Mouse (Mus musculus): Measurements from ENCODE around the gene Manba. TPM values are rescaled to one million over a fixed set of nuclear protein-coding genes. Genes with fewer than 3 reads are reported as not detected.

Manba gene
- polyA plus RNA-seq, 1 experiment from 2014 or later, result 31.5 TPM

DNA sequence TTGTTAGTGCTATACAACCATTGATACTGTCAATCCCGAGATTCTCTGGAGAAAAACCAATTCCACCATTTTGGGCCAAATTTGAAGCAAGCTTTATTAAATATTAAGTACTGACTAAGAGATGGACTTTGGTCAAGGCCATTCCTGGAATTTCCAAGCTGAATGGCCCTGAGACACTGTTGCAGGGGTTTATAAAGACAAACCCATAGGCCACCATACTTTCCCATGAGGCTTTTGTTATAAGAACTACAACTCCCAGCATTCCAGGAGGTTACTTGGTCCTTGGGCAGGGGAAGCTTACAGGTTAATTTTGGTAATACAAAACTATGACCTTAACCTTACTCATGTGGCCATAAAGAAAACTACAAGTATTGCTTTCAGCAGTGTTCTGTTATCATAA is 22.8 kb downstream of the Manba start:
- WGBS, result 60% methylated on average over 1 of the region's 1 CpGs
- no peak overlapping the region for H3K4me3 ChIP-seq
- H3K9ac ChIP-seq, result no peak overlapping the region
- peaks cover 11% of the 10 kb centered on the region for H3K4me1 ChIP-seq
- no peaks in the 10 kb centered on the region for H3K27me3 ChIP-seq (replicated peaks)
- ATAC-seq (ENCODE audit: extremely low read depth, insufficient number of reproducible peaks, low FRiP score, low TSS enrichment), result no peak
- no peak overlapping the region for H3K4me2 ChIP-seq
- H3K27ac ChIP-seq (replicated peaks), result no peak overlapping the region
- H3K36me3 ChIP-seq, result peaks cover 23% of the 10 kb centered on the region; the same call in 1 of the 2 replicates
- no peaks in the 10 kb centered on the region for H3K9me3 ChIP-seq

- H3K4me2 ChIP-seq, result no peak overlapping the region
- H3K27ac ChIP-seq (replicated peaks), result no peak overlapping the region
- H3K4me1 ChIP-seq, result peaks cover 21% of the 10 kb centered on the region
- ATAC-seq (ENCODE audit: extremely low read depth, insufficient number of reproducible peaks, low FRiP score, low TSS enrichment), result no peak
- no peaks in the 10 kb centered on the region for H3K9me3 ChIP-seq
- no peak overlapping the region for H3K4me3 ChIP-seq
- H3K9ac ChIP-seq, result no peak overlapping the region
- 81% methylated on average over 3 of the region's 3 CpGs for WGBS
- H3K27me3 ChIP-seq (replicated peaks), result no peaks in the 10 kb centered on the region
- peaks cover 34% of the 10 kb centered on the region for H3K36me3 ChIP-seq
Observed at GRCm38 (mm10) chr3:135510372-135510771, 25.0 kb downstream of the Manba start.

DNA sequence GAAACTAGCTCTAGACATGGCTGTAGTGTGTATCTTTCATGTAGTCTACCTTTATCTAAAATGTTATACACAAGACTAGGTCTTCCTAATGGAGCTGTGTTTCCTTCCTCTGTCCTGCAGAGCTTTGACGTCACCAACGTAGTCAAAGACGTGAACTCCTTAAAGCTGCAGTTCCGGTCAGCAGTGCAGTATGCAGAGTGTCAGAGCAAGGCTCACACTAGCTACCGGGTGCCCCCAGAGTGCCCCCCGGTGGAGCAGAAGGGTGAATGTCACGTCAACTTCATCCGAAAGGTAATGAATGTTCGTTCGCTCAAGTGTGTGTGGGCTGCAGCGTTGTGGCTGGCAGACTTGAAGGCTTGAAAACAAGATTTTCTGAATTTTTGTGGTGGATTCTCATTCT is 26.3 kb downstream of the Manba start:
- H3K9ac ChIP-seq, result 0 out of 2 replicates have a peak overlapping the region, but pooled peaks have one; percentile 5
- WGBS, result 34% methylated on average over 11 of the region's 11 CpGs
- peak overlapping the region; percentile 39; the same call in 1 of the 2 replicates for H3K27ac ChIP-seq (replicated peaks)
- no peaks in the 10 kb centered on the region for H3K27me3 ChIP-seq (replicated peaks)
- H3K4me2 ChIP-seq, result no peak overlapping the region
- peaks cover 29% of the 10 kb centered on the region for H3K36me3 ChIP-seq
- no peak overlapping the region for H3K4me3 ChIP-seq
- peaks cover 34% of the 10 kb centered on the region for H3K4me1 ChIP-seq
- no peak for ATAC-seq (ENCODE audit: extremely low read depth, insufficient number of reproducible peaks, low FRiP score, low TSS enrichment)
- no peaks in the 10 kb centered on the region for H3K9me3 ChIP-seq

DNA sequence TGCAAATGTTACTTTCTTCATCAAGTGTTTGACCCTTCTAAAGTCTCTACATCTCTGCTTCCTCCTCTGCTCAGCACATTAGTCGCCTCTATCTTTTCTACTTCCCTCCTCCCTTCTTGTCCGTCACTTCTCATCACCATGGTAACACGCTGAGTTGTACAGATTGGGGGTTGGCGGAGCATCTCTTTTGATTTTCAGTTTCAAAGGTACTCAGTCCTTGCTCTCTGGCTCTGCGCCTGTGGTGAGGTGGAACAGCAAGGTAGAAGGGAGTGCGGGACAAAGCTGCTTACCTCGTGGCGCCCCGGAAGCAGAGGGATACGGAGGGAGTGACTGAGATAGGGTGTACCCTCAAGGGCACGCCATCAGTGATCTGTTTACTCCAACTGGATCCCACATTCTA is 27.9 kb downstream of the Manba start:
- Histone ChIP-seq H3K36me3 (peaks cover 29% of the 10 kb centered on the region), H3K27ac (replicated peaks) (peak overlapping the region; percentile 32; the same call in 1 of the 2 replicates), H3K27me3 (replicated peaks) (no peaks in the 10 kb centered on the region), H3K9ac (no peak overlapping the region), H3K4me1 (peaks cover 48% of the 10 kb centered on the region), H3K4me3 (peak overlapping the region; percentile 17; the same call in 1 of the 2 replicates), H3K4me2 (peak overlapping the region; percentile 40), H3K9me3 (no peaks in the 10 kb centered on the region)
- WGBS, result 47% methylated on average over 11 of the region's 11 CpGs
- ATAC-seq (ENCODE audit: extremely low read depth, insufficient number of reproducible peaks, low FRiP score, low TSS enrichment), result no peak

GRCm38 (mm10) chr3:135513800-135514425 is 28.5 kb downstream of the Manba start:
- peak overlapping the region; percentile 32; the same call in 1 of the 2 replicates for H3K27ac ChIP-seq (replicated peaks)
- no peaks in the 10 kb centered on the region for H3K9me3 ChIP-seq
- no peak for ATAC-seq (ENCODE audit: extremely low read depth, insufficient number of reproducible peaks, low FRiP score, low TSS enrichment)
- H3K36me3 ChIP-seq, result peaks cover 29% of the 10 kb centered on the region
- H3K4me1 ChIP-seq, result peaks cover 55% of the 10 kb centered on the region
- H3K4me2 ChIP-seq, result peak overlapping the region; percentile 40
- WGBS, result 68% methylated on average over 14 of the region's 14 CpGs
- no peaks in the 10 kb centered on the region for H3K27me3 ChIP-seq (replicated peaks)
- no peak overlapping the region for H3K9ac ChIP-seq
- H3K4me3 ChIP-seq, result no peak overlapping the region

DNA sequence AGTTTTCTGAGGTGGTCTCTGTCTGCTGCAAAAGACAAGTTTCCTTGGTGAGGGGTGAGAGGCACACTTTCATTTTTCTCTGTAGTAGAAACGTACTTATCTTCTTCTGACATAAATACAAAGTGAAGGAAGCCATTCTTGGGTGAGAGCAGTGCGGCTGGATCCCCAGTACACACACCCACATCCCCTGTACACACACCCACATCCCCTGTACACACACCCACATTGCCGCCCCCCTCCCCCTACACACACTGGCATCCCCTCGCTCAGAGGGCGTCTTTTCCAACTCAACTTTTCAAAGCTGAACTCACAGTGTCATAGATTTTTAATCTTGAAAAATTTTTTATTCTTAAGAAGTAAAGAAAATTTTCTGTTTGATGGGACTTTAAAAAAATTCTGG is 29.8 kb downstream of the Manba start:
- WGBS, result 54% methylated on average over 5 of the region's 5 CpGs
- peak overlapping the region; percentile 94; the same call in 1 of the 2 replicates for H3K27ac ChIP-seq (replicated peaks)
- H3K4me1 ChIP-seq, result peaks cover 65% of the 10 kb centered on the region
- no peaks in the 10 kb centered on the region for H3K9me3 ChIP-seq
- no peak overlapping the region for H3K4me3 ChIP-seq
- no peak overlapping the region for H3K4me2 ChIP-seq
- no peak overlapping the region for H3K9ac ChIP-seq
- no peak for ATAC-seq (ENCODE audit: extremely low read depth, insufficient number of reproducible peaks, low FRiP score, low TSS enrichment)
- no peaks in the 10 kb centered on the region for H3K27me3 ChIP-seq (replicated peaks)
- H3K36me3 ChIP-seq, result peaks cover 33% of the 10 kb centered on the region

GRCm38 (mm10) chr3:135516891-135517290 is 31.5 kb downstream of the Manba start:
- Histone ChIP-seq H3K9ac (peak overlapping the region; percentile 65), H3K36me3 (peaks cover 31% of the 10 kb centered on the region), H3K4me1 (peaks cover 73% of the 10 kb centered on the region), H3K27ac (replicated peaks) (peak overlapping the region; percentile 94), H3K27me3 (replicated peaks) (no peaks in the 10 kb centered on the region), H3K9me3 (no peaks in the 10 kb centered on the region), H3K4me3 (no peak overlapping the region), H3K4me2 (peak overlapping the region; percentile 38)
- WGBS, result 14% methylated on average over 6 of the region's 6 CpGs
- ATAC-seq (ENCODE audit: extremely low read depth, insufficient number of reproducible peaks, low FRiP score, low TSS enrichment), result peak; percentile 77; the same call in 1 of the 2 replicates

DNA sequence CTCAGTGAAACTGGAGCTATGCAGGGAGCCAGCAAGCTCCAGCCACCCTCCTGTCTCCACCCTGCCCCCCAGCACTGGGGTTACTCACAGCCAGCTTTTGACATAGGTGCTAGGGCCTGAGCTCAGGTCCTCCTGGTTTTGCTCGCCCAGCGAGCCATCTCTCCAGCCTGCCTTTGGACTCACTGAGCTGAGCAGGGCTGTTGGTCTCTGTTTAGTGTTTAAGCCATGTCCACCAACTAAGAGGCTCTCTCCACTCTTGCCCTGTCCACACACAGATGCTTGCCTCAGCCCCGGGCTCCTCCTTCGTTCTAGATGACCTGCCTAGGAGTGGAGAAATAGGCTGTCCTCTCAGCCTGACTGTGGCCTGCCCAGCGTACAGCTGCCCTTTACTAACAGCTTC is 33.5 kb downstream of the Manba start:
- peaks cover 80% of the 10 kb centered on the region for H3K4me1 ChIP-seq
- H3K36me3 ChIP-seq, result peaks cover 22% of the 10 kb centered on the region
- H3K9me3 ChIP-seq, result no peaks in the 10 kb centered on the region
- ATAC-seq (ENCODE audit: extremely low read depth, insufficient number of reproducible peaks, low FRiP score, low TSS enrichment), result no peak
- 63% methylated on average over 5 of the region's 5 CpGs for WGBS
- H3K4me3 ChIP-seq, result no peak overlapping the region
- no peak overlapping the region for H3K4me2 ChIP-seq
- no peaks in the 10 kb centered on the region for H3K27me3 ChIP-seq (replicated peaks)
- no peak overlapping the region for H3K9ac ChIP-seq
- H3K27ac ChIP-seq (replicated peaks), result peak overlapping the region; percentile 96

GRCm38 (mm10) chr3:135519584-135519983 is 34.2 kb downstream of the Manba start:
- Histone ChIP-seq H3K4me1 (peaks cover 78% of the 10 kb centered on the region), H3K9ac (peak overlapping the region; percentile 24; the same call in 1 of the 2 replicates)

GRCm38 (mm10) chr3:135521963-135522362 is 36.6 kb downstream of the Manba start:
- peak overlapping the region; percentile 32; the same call in 1 of the 2 replicates for H3K4me3 ChIP-seq
- 4% methylated on average over 4 of the region's 4 CpGs for WGBS
- peak overlapping the region; percentile 70 for H3K9ac ChIP-seq

More at GRCm38 (mm10) chr3:135519584-135519983, 34.2 kb downstream of the Manba start:
- Histone ChIP-seq H3K27me3 (replicated peaks) (no peaks in the 10 kb centered on the region), H3K4me3 (no peak overlapping the region), H3K4me2 (no peak overlapping the region), H3K9me3 (no peaks in the 10 kb centered on the region), H3K27ac (replicated peaks) (peak overlapping the region; percentile 96), H3K36me3 (peaks cover 15% of the 10 kb centered on the region)
- ATAC-seq (ENCODE audit: extremely low read depth, insufficient number of reproducible peaks, low FRiP score, low TSS enrichment), result no peak
- 46% methylated on average over 6 of the region's 6 CpGs for WGBS

DNA sequence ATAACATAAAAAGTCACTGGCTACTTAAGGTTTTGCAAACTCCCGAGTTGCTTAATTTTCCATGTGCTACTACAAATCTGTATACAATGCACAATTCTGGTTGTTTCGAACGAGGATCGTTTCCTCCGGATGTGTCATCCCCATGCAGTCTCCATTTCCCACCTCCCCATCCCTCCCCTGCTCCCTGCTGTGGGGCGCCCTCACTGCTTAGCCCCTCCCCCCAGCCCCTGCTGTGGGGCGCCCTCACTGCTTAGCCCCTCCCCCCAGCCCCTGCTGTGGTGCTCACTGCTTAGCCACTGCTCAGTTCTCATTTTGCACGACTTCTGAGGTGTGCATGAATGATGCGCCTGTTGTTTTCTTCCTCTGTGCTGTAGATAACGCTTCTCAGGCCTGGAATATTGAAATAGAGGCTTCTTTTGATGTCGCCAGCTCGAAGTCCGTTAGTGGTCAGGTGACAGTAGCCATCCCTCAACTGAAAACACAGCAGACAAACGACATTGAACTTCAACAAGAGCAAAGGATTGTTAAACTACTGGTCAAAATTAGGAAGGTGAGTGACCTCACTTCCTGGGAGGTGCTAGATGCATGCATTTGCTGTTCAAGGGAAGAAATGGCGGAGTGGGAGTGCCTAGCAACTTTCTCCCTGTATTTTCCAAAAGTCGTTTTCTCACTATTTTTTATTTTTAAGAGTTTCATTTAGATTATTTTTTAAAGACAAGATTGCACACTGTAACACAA is 37.4 kb downstream of the Manba start:
- peaks cover 28% of the 10 kb centered on the region for H3K36me3 ChIP-seq
- no peaks in the 10 kb centered on the region for H3K9me3 ChIP-seq
- peak overlapping the region; percentile 32 for H3K4me3 ChIP-seq
- H3K27ac ChIP-seq (replicated peaks), result peak overlapping the region; percentile 96
- no peak for ATAC-seq (ENCODE audit: extremely low read depth, insufficient number of reproducible peaks, low FRiP score, low TSS enrichment)
- H3K9ac ChIP-seq, result peak overlapping the region; percentile 70
- no peaks in the 10 kb centered on the region for H3K27me3 ChIP-seq (replicated peaks)
- WGBS, result 36% methylated on average over 16 of the region's 16 CpGs
- peak overlapping the region; percentile 61 for H3K4me2 ChIP-seq
- peaks cover 49% of the 10 kb centered on the region for H3K4me1 ChIP-seq

More at GRCm38 (mm10) chr3:135521963-135522362, 36.6 kb downstream of the Manba start:
- H3K27ac ChIP-seq (replicated peaks), result peak overlapping the region; percentile 96
- no peaks in the 10 kb centered on the region for H3K27me3 ChIP-seq (replicated peaks)
- peaks cover 21% of the 10 kb centered on the region for H3K36me3 ChIP-seq
- H3K4me2 ChIP-seq, result peak overlapping the region; percentile 61
- H3K4me1 ChIP-seq, result peaks cover 57% of the 10 kb centered on the region
- peak; percentile 68 for ATAC-seq (ENCODE audit: extremely low read depth, insufficient number of reproducible peaks, low FRiP score, low TSS enrichment)
- H3K9me3 ChIP-seq, result no peaks in the 10 kb centered on the region
